16 mouse cellular contexts compared by ENCODE assay signal in the genomic region with DNA sequence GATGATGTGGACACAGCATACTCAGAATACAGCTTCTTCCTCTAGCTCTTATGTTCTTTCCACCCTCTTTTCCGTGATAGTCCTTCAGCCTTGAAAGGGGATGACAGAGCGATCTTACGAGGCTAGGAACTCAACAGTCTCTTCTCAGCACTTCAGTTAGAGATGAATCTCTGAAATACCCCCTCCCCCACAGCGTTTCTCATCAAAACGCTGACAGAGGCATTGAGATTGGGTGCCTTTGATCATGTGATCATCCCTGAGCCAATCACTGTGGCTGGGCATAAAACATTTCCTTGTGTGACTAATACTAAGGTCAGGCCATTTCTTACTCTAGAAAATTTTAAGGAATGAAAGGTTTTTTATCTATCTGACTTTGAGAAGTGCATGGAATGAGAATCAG. TPM values are rescaled to one million over a fixed set of nuclear protein-coding genes. Genes with fewer than 3 reads are reported as not detected.
DNase-seq lines count a peak whose midpoint lies in the region; ATAC-seq lines count a peak whose summit lies in the region.
"Had no signal": no experiment of that assay in that cellular context is flagged by ENCODE, and none has a peak within 500 bp of the region (broad histone marks: within the 10 kb centered on the region; RNA-seq: fewer than 3 reads in every experiment).

No protein-coding gene starts in this region.

- H3K36me3 ChIP-seq in forebrain, embryonic 15.5 days = no peaks in the 10 kb centered on the region
- no peaks in the 10 kb centered on the region for H3K36me3 ChIP-seq in forebrain, embryonic 11.5 days (ENCODE audit: control insufficient read depth, insufficient read depth, low read length)
- no peaks in the 10 kb centered on the region for H3K36me3 ChIP-seq in midbrain, embryonic 13.5 days
- H3K36me3 ChIP-seq: embryonic facial prominence, embryonic 15.5 days; heart, embryonic 12.5 days; limb, embryonic 13.5 days had no signal

- no peak overlapping the region for H3K27ac ChIP-seq in forebrain, embryonic 15.5 days (replicated peaks)
- H3K27ac ChIP-seq in forebrain, embryonic 11.5 days (ENCODE audit: low read depth, low read length) = no peak overlapping the region
- H3K27ac ChIP-seq in midbrain, embryonic 13.5 days = no peak overlapping the region
- H3K27ac ChIP-seq: embryonic facial prominence, embryonic 15.5 days; limb, embryonic 13.5 days had no signal

- 60% methylated on average over 5 of the region's 5 CpGs for WGBS in forebrain, embryonic 15.5 days
- 67% methylated on average over 5 of the region's 5 CpGs for WGBS in forebrain, embryonic 11.5 days
- 55% methylated on average over 5 of the region's 5 CpGs for WGBS in midbrain, embryonic 13.5 days

- 0 out of 2 replicates have a peak overlapping the region, but pooled peaks have one; percentile 14 for H3K4me2 ChIP-seq in forebrain, embryonic 15.5 days (replicated peaks)
- H3K4me2 ChIP-seq in forebrain, embryonic 11.5 days (ENCODE audit: low read depth, low read length, severe bottlenecking) = no peak overlapping the region
- peak overlapping the region; percentile 15; the same call in 1 of the 2 replicates for H3K4me2 ChIP-seq in midbrain, embryonic 13.5 days (replicated peaks)
- H3K4me2 ChIP-seq: embryonic facial prominence, embryonic 15.5 days; heart, embryonic 12.5 days; limb, embryonic 13.5 days had no signal

- no peak overlapping the region for H3K4me3 ChIP-seq in forebrain, embryonic 15.5 days
- no peak overlapping the region for H3K4me3 ChIP-seq in forebrain, embryonic 11.5 days (ENCODE audit: low read depth, low read length)
- peak overlapping the region; percentile 17 for H3K4me3 ChIP-seq in midbrain, embryonic 13.5 days (replicated peaks)
- H3K4me3 ChIP-seq: embryonic facial prominence, embryonic 15.5 days; heart, embryonic 12.5 days; limb, embryonic 13.5 days; megakaryocyte, embryonic 14.5 days had no signal

- H3K4me1 ChIP-seq in forebrain, embryonic 15.5 days = no peaks in the 10 kb centered on the region
- H3K4me1 ChIP-seq in forebrain, embryonic 11.5 days (replicated peaks; ENCODE audit: control insufficient read depth, insufficient read depth, low read length) = no peaks in the 10 kb centered on the region
- no peaks in the 10 kb centered on the region for H3K4me1 ChIP-seq in midbrain, embryonic 13.5 days (replicated peaks)
- H3K4me1 ChIP-seq: embryonic facial prominence, embryonic 15.5 days; heart, embryonic 12.5 days; limb, embryonic 13.5 days; megakaryocyte, embryonic 14.5 days had no signal

- no peaks in the 10 kb centered on the region for H3K27me3 ChIP-seq in forebrain, embryonic 15.5 days
- no peaks in the 10 kb centered on the region for H3K27me3 ChIP-seq in forebrain, embryonic 11.5 days (ENCODE audit: control insufficient read depth, insufficient read depth, low read length)
- H3K27me3 ChIP-seq in midbrain, embryonic 13.5 days = no peaks in the 10 kb centered on the region
- H3K27me3 ChIP-seq: embryonic facial prominence, embryonic 15.5 days; heart, embryonic 12.5 days; limb, embryonic 13.5 days had no signal

- no peaks in the 10 kb centered on the region for H3K9me3 ChIP-seq in forebrain, embryonic 15.5 days
- no peaks in the 10 kb centered on the region for H3K9me3 ChIP-seq in forebrain, embryonic 11.5 days (ENCODE audit: control insufficient read depth, low read length)
- H3K9me3 ChIP-seq in midbrain, embryonic 13.5 days = no peaks in the 10 kb centered on the region
- H3K9me3 ChIP-seq: embryonic facial prominence, embryonic 15.5 days; heart, embryonic 12.5 days; limb, embryonic 13.5 days had no signal

- ATAC-seq in forebrain, embryonic 15.5 days (replicated peaks) = peak; percentile 42; the same call in 1 of the 2 replicates
- ATAC-seq in forebrain, embryonic 11.5 days (replicated peaks; ENCODE audit: low FRiP score) = no peak
- peak; percentile 64; the same call in 1 of the 2 replicates for ATAC-seq in midbrain, embryonic 13.5 days

- no peak overlapping the region for H3K9ac ChIP-seq in forebrain, embryonic 15.5 days (replicated peaks)
- no peak overlapping the region for H3K9ac ChIP-seq in forebrain, embryonic 11.5 days (ENCODE audit: low read length)
- no peak overlapping the region for H3K9ac ChIP-seq in midbrain, embryonic 13.5 days (replicated peaks)
- H3K9ac ChIP-seq: embryonic facial prominence, embryonic 15.5 days; heart, embryonic 12.5 days; limb, embryonic 13.5 days had no signal

- DNase-seq in forebrain, embryonic 11.5 days (ENCODE audit: low spot score) = no peak
- peak; percentile 75 for DNase-seq in 416B (ENCODE audit: low read depth)
- DNase-seq in adrenal gland, adult 8-10 months = peak; percentile 26
- no peak for DNase-seq in T-cell, adult 2 months (ENCODE audit: low spot score)
- DNase-seq in urinary bladder, adult 2 months (ENCODE audit: low spot score) = no peak
- DNase-seq in lung, postnatal 10 days = no peak
- DNase-seq: cerebellum, adult 11-12 months; lung, adult 18-20 months; right cerebral cortex, postnatal 25 days had no signal

RNA-seq across cellular contexts. Expression of a gene that starts 20.3 kb away (rescaled TPM):
- polyA plus RNA-seq in forebrain, embryonic 15.5 days (2015; fragmentation: Nextera tagmentation; extraction: Ambion mirVana) = 0.89 and 1.2 TPM in 2 replicates
- 2.6 and 3.1 TPM in 2 replicates for polyA plus RNA-seq in forebrain, embryonic 11.5 days (2014; fragmentation: Nextera tagmentation; extraction: Ambion mirVana)
- total RNA-seq in adrenal gland, adult 8-10 months (2022) = under 1 TPM; 0.30 to 0.52 (median 0.41) TPM
- polyA plus RNA-seq in midbrain, embryonic 13.5 days (2015; fragmentation: Nextera tagmentation; extraction: Ambion mirVana) = 0.68 and 1.2 TPM in 2 replicates
- 94.4 and 138 TPM in 2 replicates for polyA plus RNA-seq in urinary bladder, adult 2 months (2012; rRNA removed)
- total RNA-seq: neutrophil, adult 5-6 weeks had no signal

Comparison
In these comparisons a context has a peak if more than half of its experiments do, and no peak if none do; other contexts are left out.
1. DNase-seq: peak in 416B (single experiment) and adrenal gland, adult 8-10 months (single experiment); none in forebrain, embryonic 11.5 days (single experiment), T-cell, adult 2 months (single experiment), urinary bladder, adult 2 months (single experiment) and lung, postnatal 10 days (single experiment).
2. RNA of a gene that starts 20.3 kb away (polyA plus RNA-seq): 94.4 to 138 TPM in urinary bladder, adult 2 months; 2.6 to 3.1 TPM in forebrain, embryonic 11.5 days, 0.89 to 1.2 TPM in forebrain, embryonic 15.5 days and 0.68 to 1.2 TPM in midbrain, embryonic 13.5 days; every median in the first group is over 10 times any median in the second.